Mouse (Mus musculus): ENCODE data around the gene Fgd5. TPM values are rescaled to one million over a fixed set of nuclear protein-coding genes. Genes with fewer than 3 reads are reported as not detected.

Fgd5 gene
- polyA plus RNA-seq, 1 experiment, result 0.77 TPM

DNA sequence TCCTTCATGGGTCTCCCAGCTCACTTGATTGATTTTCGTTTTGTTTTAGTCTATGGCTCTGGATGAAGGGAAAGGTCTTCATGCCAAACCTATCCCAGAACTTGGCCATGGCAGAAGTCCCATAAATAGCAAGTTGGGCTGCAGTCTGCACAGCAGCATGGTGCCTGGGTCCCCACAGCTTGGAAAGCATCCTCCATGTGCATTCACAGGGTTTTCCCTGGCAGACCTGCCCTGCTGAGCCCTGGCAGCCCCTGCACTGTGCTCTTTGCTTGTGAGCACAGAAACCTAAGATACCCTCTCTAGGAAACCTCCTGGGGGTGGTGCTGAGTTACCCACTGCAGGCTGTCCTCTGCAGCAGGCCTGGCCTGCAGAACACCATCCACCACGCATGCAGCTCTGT lies 32.2 kb downstream of the Fgd5 start:
- TF ChIP-seq POLR2A (IDR thresholded peaks at IDR 0.05; ENCODE audit: control insufficient read depth, low read depth, low read length) (no peak), CTCF (IDR thresholded peaks at IDR 0.05; ENCODE audit: control insufficient read depth, insufficient read depth, insufficient replicate concordance, low read depth, low read length) (no peak)
- H3K4me3 ChIP-seq (ENCODE audit: control insufficient read depth, low read depth, low read length), result no peak overlapping the region

DNA sequence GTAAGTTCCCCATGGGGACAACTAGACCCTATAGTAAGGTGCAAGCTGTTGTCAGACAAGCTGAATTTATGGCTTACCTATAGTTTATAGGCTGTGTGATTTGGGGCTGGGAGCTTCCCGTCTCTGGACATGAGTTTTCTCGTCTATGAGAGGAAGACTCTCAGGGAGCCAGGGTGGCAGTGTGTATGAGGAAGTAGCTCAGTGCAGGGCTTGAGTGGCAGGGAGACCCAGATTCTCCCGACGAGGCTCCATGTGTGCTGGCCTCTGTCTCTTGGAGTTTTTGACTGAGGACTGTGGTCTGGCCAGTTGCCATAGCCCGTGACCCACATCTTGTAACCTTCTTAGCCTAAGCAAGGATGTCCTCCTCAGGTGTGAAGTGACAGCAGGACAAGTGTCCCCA lies 33.7 kb downstream of the Fgd5 start:
- no peak for TF ChIP-seq POLR2A (IDR thresholded peaks at IDR 0.05; ENCODE audit: control insufficient read depth, low read depth, low read length)
- TF ChIP-seq CTCF (IDR thresholded peaks at IDR 0.05; ENCODE audit: control insufficient read depth, insufficient read depth, insufficient replicate concordance, low read depth, low read length), result no peak
- H3K27me3 ChIP-seq (ENCODE audit: control insufficient read depth, insufficient read depth, low read length), result no peaks in the 10 kb centered on the region
- H3K4me1 ChIP-seq (ENCODE audit: control insufficient read depth, insufficient read depth, low read length), result no peaks in the 10 kb centered on the region; the same call in 1 of the 2 replicates
- H3K27ac ChIP-seq (ENCODE audit: control insufficient read depth, insufficient read depth, low read depth, low read length), result no peak overlapping the region
- no peak overlapping the region for H3K4me3 ChIP-seq (ENCODE audit: control insufficient read depth, low read depth, low read length)
- H3K36me3 ChIP-seq (ENCODE audit: control insufficient read depth, insufficient read depth, low read length), result no peaks in the 10 kb centered on the region

More for the DNA sequence above, 32.2 kb downstream of the Fgd5 start:
- Histone ChIP-seq H3K27me3 (ENCODE audit: control insufficient read depth, insufficient read depth, low read length) (no peaks in the 10 kb centered on the region), H3K27ac (ENCODE audit: control insufficient read depth, insufficient read depth, low read depth, low read length) (no peak overlapping the region), H3K36me3 (ENCODE audit: control insufficient read depth, insufficient read depth, low read length) (no peaks in the 10 kb centered on the region), H3K4me1 (ENCODE audit: control insufficient read depth, insufficient read depth, low read length) (no peaks in the 10 kb centered on the region; the same call in 1 of the 2 replicates)

GRCm38 (mm10) chr6:92013035-92013434 lies 34.4 kb downstream of the Fgd5 start:
- TF ChIP-seq POLR2A (IDR thresholded peaks at IDR 0.05; ENCODE audit: control insufficient read depth, low read depth, low read length) (no peak), CTCF (IDR thresholded peaks at IDR 0.05; ENCODE audit: control insufficient read depth, insufficient read depth, insufficient replicate concordance, low read depth, low read length) (no peak)
- Histone ChIP-seq H3K27me3 (ENCODE audit: control insufficient read depth, insufficient read depth, low read length) (no peaks in the 10 kb centered on the region), H3K4me1 (ENCODE audit: control insufficient read depth, insufficient read depth, low read length) (no peaks in the 10 kb centered on the region; the same call in 1 of the 2 replicates), H3K27ac (ENCODE audit: control insufficient read depth, insufficient read depth, low read depth, low read length) (no peak overlapping the region), H3K4me3 (ENCODE audit: control insufficient read depth, low read depth, low read length) (no peak overlapping the region), H3K36me3 (ENCODE audit: control insufficient read depth, insufficient read depth, low read length) (no peaks in the 10 kb centered on the region)

- TF ChIP-seq CTCF (IDR thresholded peaks at IDR 0.05; ENCODE audit: control insufficient read depth, insufficient read depth, insufficient replicate concordance, low read depth, low read length) (no peak), POLR2A (IDR thresholded peaks at IDR 0.05; ENCODE audit: control insufficient read depth, low read depth, low read length) (no peak)
- no peak overlapping the region for H3K27ac ChIP-seq (ENCODE audit: control insufficient read depth, insufficient read depth, low read depth, low read length)
- H3K4me1 ChIP-seq (ENCODE audit: control insufficient read depth, insufficient read depth, low read length), result no peaks in the 10 kb centered on the region; the same call in 1 of the 2 replicates
- no peaks in the 10 kb centered on the region for H3K27me3 ChIP-seq (ENCODE audit: control insufficient read depth, insufficient read depth, low read length)
- no peak overlapping the region for H3K4me3 ChIP-seq (ENCODE audit: control insufficient read depth, low read depth, low read length)
- H3K36me3 ChIP-seq (ENCODE audit: control insufficient read depth, insufficient read depth, low read length), result no peaks in the 10 kb centered on the region
These were observed 34.9 kb downstream of the Fgd5 start for GRCm38 (mm10) chr6:92013620-92014019.

- H3K4me1 ChIP-seq (ENCODE audit: control insufficient read depth, insufficient read depth, low read length), result no peaks in the 10 kb centered on the region; the same call in 1 of the 2 replicates
- no peak overlapping the region for H3K27ac ChIP-seq (ENCODE audit: control insufficient read depth, insufficient read depth, low read depth, low read length)
- H3K27me3 ChIP-seq (ENCODE audit: control insufficient read depth, insufficient read depth, low read length), result no peaks in the 10 kb centered on the region
- no peak for TF ChIP-seq POLR2A (IDR thresholded peaks at IDR 0.05; ENCODE audit: control insufficient read depth, low read depth, low read length)
- no peak for TF ChIP-seq CTCF (IDR thresholded peaks at IDR 0.05; ENCODE audit: control insufficient read depth, insufficient read depth, insufficient replicate concordance, low read depth, low read length)
- H3K36me3 ChIP-seq (ENCODE audit: control insufficient read depth, insufficient read depth, low read length), result no peaks in the 10 kb centered on the region
- no peak overlapping the region for H3K4me3 ChIP-seq (ENCODE audit: control insufficient read depth, low read depth, low read length)
These were observed 36.3 kb downstream of the Fgd5 start for GRCm38 (mm10) chr6:92014936-92015335.

DNA sequence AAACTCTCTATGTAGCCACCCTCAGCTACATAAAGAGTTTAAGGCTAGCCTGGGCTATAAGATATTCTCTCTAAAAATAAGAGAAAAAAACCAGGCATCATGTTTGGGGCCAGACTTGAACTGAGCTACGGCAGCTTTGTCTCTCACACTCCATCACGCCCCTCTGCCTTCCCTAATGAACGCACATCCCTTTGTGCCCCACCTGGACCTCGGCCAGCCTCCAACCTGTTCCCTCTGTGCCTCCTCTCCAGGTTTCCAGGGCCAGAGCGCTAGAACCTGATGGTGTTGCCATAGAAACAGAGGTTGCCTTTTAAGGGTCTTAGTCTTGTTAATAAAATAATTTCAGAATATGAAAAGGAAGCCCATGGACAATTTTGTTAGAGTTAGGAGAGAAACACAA lies 37.2 kb downstream of the Fgd5 start:
- TF ChIP-seq CTCF (IDR thresholded peaks at IDR 0.05; ENCODE audit: control insufficient read depth, insufficient read depth, insufficient replicate concordance, low read depth, low read length) (no peak), POLR2A (IDR thresholded peaks at IDR 0.05; ENCODE audit: control insufficient read depth, low read depth, low read length) (no peak)
- Histone ChIP-seq H3K27ac (ENCODE audit: control insufficient read depth, insufficient read depth, low read depth, low read length) (no peak overlapping the region), H3K36me3 (ENCODE audit: control insufficient read depth, insufficient read depth, low read length) (no peaks in the 10 kb centered on the region), H3K27me3 (ENCODE audit: control insufficient read depth, insufficient read depth, low read length) (no peaks in the 10 kb centered on the region), H3K4me1 (ENCODE audit: control insufficient read depth, insufficient read depth, low read length) (no peaks in the 10 kb centered on the region; the same call in 1 of the 2 replicates), H3K4me3 (ENCODE audit: control insufficient read depth, low read depth, low read length) (no peak overlapping the region)

DNA sequence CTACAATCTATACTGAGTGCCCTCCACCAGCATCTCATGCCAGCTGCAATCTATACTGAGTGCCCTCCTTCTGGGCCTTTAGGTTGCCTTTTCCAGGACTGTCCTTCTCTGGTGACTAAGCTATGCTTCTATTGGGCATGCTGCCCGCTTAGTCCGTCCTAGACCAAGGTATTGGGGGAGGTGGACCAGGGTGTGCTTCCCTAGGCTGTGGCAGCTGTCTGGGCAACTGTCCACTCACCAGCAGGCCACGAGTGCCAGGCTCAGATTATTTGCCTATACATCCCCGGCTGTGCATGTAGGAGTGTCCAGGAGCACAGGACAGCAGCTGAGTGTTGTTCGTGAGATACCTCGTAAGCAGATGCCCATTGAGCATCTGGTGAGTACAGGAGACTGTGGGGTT lies 38.1 kb downstream of the Fgd5 start:
- Histone ChIP-seq H3K27me3 (ENCODE audit: control insufficient read depth, insufficient read depth, low read length) (no peaks in the 10 kb centered on the region), H3K27ac (ENCODE audit: control insufficient read depth, insufficient read depth, low read depth, low read length) (no peak overlapping the region), H3K4me1 (ENCODE audit: control insufficient read depth, insufficient read depth, low read length) (no peaks in the 10 kb centered on the region; the same call in 1 of the 2 replicates), H3K4me3 (ENCODE audit: control insufficient read depth, low read depth, low read length) (no peak overlapping the region), H3K36me3 (ENCODE audit: control insufficient read depth, insufficient read depth, low read length) (no peaks in the 10 kb centered on the region)
- TF ChIP-seq CTCF (IDR thresholded peaks at IDR 0.05; ENCODE audit: control insufficient read depth, insufficient read depth, insufficient replicate concordance, low read depth, low read length), result no peak
- no peak for TF ChIP-seq POLR2A (IDR thresholded peaks at IDR 0.05; ENCODE audit: control insufficient read depth, low read depth, low read length)

DNA sequence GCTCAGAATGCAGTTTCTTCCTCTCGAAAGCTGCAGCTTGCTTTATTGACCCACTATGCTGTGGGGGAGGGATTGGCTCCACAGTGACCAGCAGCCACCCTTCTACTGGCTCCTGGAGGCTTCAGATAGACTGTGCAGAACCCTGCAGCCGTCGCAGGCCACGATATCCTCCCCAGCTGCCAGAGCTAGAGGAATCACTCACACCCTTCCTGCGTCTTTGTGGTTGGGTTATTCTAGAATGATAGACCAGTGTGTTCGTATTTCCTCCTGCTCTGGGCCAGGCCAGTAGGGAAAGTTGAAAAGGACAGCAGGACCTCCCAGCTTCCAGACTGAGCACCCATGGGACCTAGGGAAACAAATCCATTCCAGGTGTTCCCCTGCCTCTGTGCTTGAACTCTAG lies 39.7 kb downstream of the Fgd5 start:
- Histone ChIP-seq H3K27me3 (ENCODE audit: control insufficient read depth, insufficient read depth, low read length) (no peaks in the 10 kb centered on the region), H3K4me3 (ENCODE audit: control insufficient read depth, low read depth, low read length) (no peak overlapping the region), H3K4me1 (ENCODE audit: control insufficient read depth, insufficient read depth, low read length) (no peaks in the 10 kb centered on the region; the same call in 1 of the 2 replicates), H3K27ac (ENCODE audit: control insufficient read depth, insufficient read depth, low read depth, low read length) (no peak overlapping the region), H3K36me3 (ENCODE audit: control insufficient read depth, insufficient read depth, low read length) (no peaks in the 10 kb centered on the region)
- TF ChIP-seq CTCF (IDR thresholded peaks at IDR 0.05; ENCODE audit: control insufficient read depth, insufficient read depth, insufficient replicate concordance, low read depth, low read length), result no peak
- no peak for TF ChIP-seq POLR2A (IDR thresholded peaks at IDR 0.05; ENCODE audit: control insufficient read depth, low read depth, low read length)

Data from testis, adult 2 months (tissue).